Mouse (Mus musculus) cerebellum, adult (tissue): ENCODE measurements around the gene Kifc5b.
"Not testable (repeated sequence)": the region's sequence is repeated elsewhere in the genome, so short reads cannot be mapped to it uniquely, and the experiment has no call there.

Experiments used
- ATAC-seq: cut with Nextera tagmentation; 2 replicates; pipeline ENCODE4 v1.9.2; 2017; ENCODE audit warnings: mild to moderate bottlenecking, moderate library complexity, mixed read lengths; ENCODE audit not compliant: insufficient number of reproducible peaks, low FRiP score, low TSS enrichment

The Kifc5b gene

GRCm38 (mm10) chr17:26917560-26917959 is 669 bp downstream of the Kifc5b start:
- not testable (repeated sequence) for ATAC-seq

GRCm38 (mm10) chr17:26918343-26918742 is 1.5 kb downstream of the Kifc5b start:
- no peak for ATAC-seq

GRCm38 (mm10) chr17:26919516-26919915 is 2.6 kb downstream of the Kifc5b start:
- ATAC-seq, result not testable (repeated sequence)

GRCm38 (mm10) chr17:26922368-26922767 is 5.5 kb downstream of the Kifc5b start:
- not testable (repeated sequence) for ATAC-seq

GRCm38 (mm10) chr17:26925414-26925813 is 8.5 kb downstream of the Kifc5b start:
- ATAC-seq, result not testable (repeated sequence)

GRCm38 (mm10) chr17:26931795-26932194 is 14.9 kb downstream of the Kifc5b start:
- not testable (repeated sequence) for ATAC-seq

- ATAC-seq, result peak; percentile 60; the same call in 1 of the 2 replicates
Measured at GRCm38 (mm10) chr17:26932839-26933398, 16.0 kb downstream of the Kifc5b start, which contains the start of gene Phf1. TSS of gene Phf1 (plus strand) at chr17:26933052.

GRCm38 (mm10) chr17:26933419-26933818 is 16.5 kb downstream of the Kifc5b start:
- ATAC-seq, result no peak; the same call in 1 of the 2 replicates

GRCm38 (mm10) chr17:26933885-26934827 is 17.3 kb downstream of the Kifc5b start:
- no peak for ATAC-seq

GRCm38 (mm10) chr17:26935027-26935426 is 18.1 kb downstream of the Kifc5b start:
- ATAC-seq, result no peak

GRCm38 (mm10) chr17:26936453-26936852 is 19.6 kb downstream of the Kifc5b start:
- ATAC-seq, result no peak

GRCm38 (mm10) chr17:26936921-26937695 is 20.2 kb downstream of the Kifc5b start:
- ATAC-seq, result no peak

GRCm38 (mm10) chr17:26937883-26938695 is 21.2 kb downstream of the Kifc5b start:
- no peak for ATAC-seq

- no peak for ATAC-seq
Measured at GRCm38 (mm10) chr17:26938731-26939130, 21.8 kb downstream of the Kifc5b start.

- ATAC-seq, result peak; percentile 89
Measured at GRCm38 (mm10) chr17:26939178-26939972, 22.5 kb downstream of the Kifc5b start, which contains the start of gene Cuta. TSS of gene Cuta (minus strand) at chr17:26939569.

GRCm38 (mm10) chr17:26939973-26940300 is 23.0 kb downstream of the Kifc5b start:
- no peak for ATAC-seq

GRCm38 (mm10) chr17:26941031-26941789 is 24.3 kb downstream of the Kifc5b start, which contains the start of gene Syngap1:
TSS of gene Syngap1 (plus strand) at chr17:26941253.
- no peak for ATAC-seq

- no peak for ATAC-seq
Measured at GRCm38 (mm10) chr17:26941841-26942570, 25.1 kb downstream of the Kifc5b start.
